Mouse (Mus musculus) CD8-positive naive resting alpha-beta T cell, adult 2 months (primary cell): ENCODE results near the gene Catsper4.
A peak's percentile ranks its signal among the peaks of the same experiment; 100 is the strongest.

Experiments
- DNase-seq, 2 experiments: peaks; one replicate each; pipeline ENCODE4 v3.0.0; 2022; ENCODE audit warnings: low read depth in 2 of 2, low spot score in 2 of 2

The Catsper4 gene

GRCm38 (mm10) chr4:134250930-134251240, 23.7 kb upstream of the Catsper4 start:
- no peak for DNase-seq

- DNase-seq = no peak
Measured at GRCm38 (mm10) chr4:134250116-134250929, 23.1 kb upstream of the Catsper4 start.

- DNase-seq = peak; percentile 59 to 65
Measured at GRCm38 (mm10) chr4:134249651-134250050, 22.5 kb upstream of the Catsper4 start.

- DNase-seq = no peak
Measured at GRCm38 (mm10) chr4:134246719-134247258, 19.6 kb upstream of the Catsper4 start, which contains the start of gene Gm30191. Gene Gm30191, plus strand, starts transcription at chr4:134246935.

GRCm38 (mm10) chr4:134246256-134246655, 19.1 kb upstream of the Catsper4 start:
- DNase-seq = no peak

GRCm38 (mm10) chr4:134245148-134245843, 18.1 kb upstream of the Catsper4 start, which contains the start of gene Zfp593:
Gene Zfp593, minus strand, starts transcription at chr4:134245592.
- peak; percentile 95 to 97 for DNase-seq

- DNase-seq = no peak
Measured at GRCm38 (mm10) chr4:134243516-134244250, 16.5 kb upstream of the Catsper4 start, which contains the start of gene E130218I03Rik. Gene E130218I03Rik, plus strand, starts transcription at chr4:134243662.

- DNase-seq = no peak
Measured at GRCm38 (mm10) chr4:134238686-134239085, 11.5 kb upstream of the Catsper4 start.

- DNase-seq = no peak
Measured at GRCm38 (mm10) chr4:134238279-134238651, 11.1 kb upstream of the Catsper4 start, which contains the start of gene Cnksr1. Gene Cnksr1, minus strand, starts transcription at chr4:134238399.

GRCm38 (mm10) chr4:134237582-134238278, 10.5 kb upstream of the Catsper4 start:
- DNase-seq = no peak

- DNase-seq = no peak
Measured at GRCm38 (mm10) chr4:134234876-134235275, 7.7 kb upstream of the Catsper4 start.

- no peak for DNase-seq
Measured at GRCm38 (mm10) chr4:134230431-134230830, 3.2 kb upstream of the Catsper4 start.

- no peak for DNase-seq
Measured at GRCm38 (mm10) chr4:134222793-134223600, 4.2 kb downstream of the Catsper4 start.

GRCm38 (mm10) chr4:134206488-134207053, 20.6 kb downstream of the Catsper4 start:
- no peak for DNase-seq

- no peak for DNase-seq
Measured at GRCm38 (mm10) chr4:134203340-134203896, 23.8 kb downstream of the Catsper4 start.

- DNase-seq = no peak
Measured at GRCm38 (mm10) chr4:134202904-134203303, 24.3 kb downstream of the Catsper4 start, which contains the start of gene Gm7534. Gene Gm7534, minus strand, starts transcription at chr4:134203004.

- DNase-seq = no peak
Measured at GRCm38 (mm10) chr4:134199371-134199770, 27.8 kb downstream of the Catsper4 start.

GRCm38 (mm10) chr4:134186268-134186667, 40.9 kb downstream of the Catsper4 start:
- DNase-seq = no peak

GRCm38 (mm10) chr4:134185569-134185968, 41.6 kb downstream of the Catsper4 start:
- DNase-seq = no peak
